In the genomic region with DNA sequence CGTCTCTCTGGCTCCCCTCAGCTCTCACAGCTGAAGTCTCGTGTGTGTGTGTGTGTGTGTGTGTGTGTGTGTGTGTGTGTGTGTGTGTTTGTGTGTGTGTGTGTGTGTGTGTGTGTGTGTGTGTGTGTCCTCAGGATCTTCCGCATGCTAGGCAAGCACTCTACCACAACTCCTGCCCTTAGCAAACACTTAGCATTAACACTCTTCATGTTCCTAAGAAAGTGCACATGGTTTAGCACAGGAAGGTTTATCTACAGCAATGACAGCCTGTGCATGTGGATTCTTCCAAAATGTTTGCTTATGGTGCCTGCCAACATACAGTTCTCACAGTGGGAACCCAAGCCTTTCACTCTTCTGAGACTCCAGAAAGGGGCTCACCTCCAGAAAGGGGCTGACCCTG, we compare ENCODE assay signal across 20 mouse cellular contexts. TPM values are rescaled to one million over a fixed set of nuclear protein-coding genes. Genes with fewer than 3 reads are reported as not detected.
"Had no signal": no experiment of that assay in that cellular context is flagged by ENCODE, and none has a peak within 500 bp of the region (broad histone marks: within the 10 kb centered on the region; RNA-seq: fewer than 3 reads in every experiment).

No protein-coding gene starts in this region.

- H3K27ac ChIP-seq: liver, embryonic 13.5 days; liver, embryonic 15.5 days; lung, embryonic 15.5 days; macrophage; midbrain, embryonic 13.5 days; midbrain, embryonic 15.5 days; neural tube, embryonic 12.5 days; stomach, embryonic 15.5 days; stomach, postnatal 0 days had no signal

- DNase-seq: liver, embryonic 13.5 days; liver, postnatal 0 days; right cerebral cortex, postnatal 14 days; thymus, adult 2 months; thymus, postnatal 25 days; thymus, postnatal 4 days had no signal

- H3K27me3 ChIP-seq: liver, embryonic 13.5 days; liver, embryonic 15.5 days; lung, embryonic 15.5 days; midbrain, embryonic 13.5 days; midbrain, embryonic 15.5 days; neural tube, embryonic 12.5 days; stomach, embryonic 15.5 days had no signal

- H3K4me2 ChIP-seq: liver, embryonic 11.5 days; liver, embryonic 13.5 days; liver, embryonic 15.5 days; lung, embryonic 15.5 days; midbrain, embryonic 11.5 days; midbrain, embryonic 13.5 days; midbrain, embryonic 15.5 days; neural tube, embryonic 12.5 days; stomach, embryonic 15.5 days had no signal

- H3K36me3 ChIP-seq: liver, embryonic 13.5 days; liver, embryonic 15.5 days; lung, embryonic 15.5 days; midbrain, embryonic 13.5 days; midbrain, embryonic 15.5 days; neural tube, embryonic 12.5 days; stomach, embryonic 15.5 days had no signal

- H3K4me3 ChIP-seq: liver, embryonic 13.5 days; liver, embryonic 15.5 days; lung, embryonic 15.5 days; megakaryocyte, embryonic 14.5 days; midbrain, embryonic 13.5 days; midbrain, embryonic 15.5 days; neural tube, embryonic 12.5 days; stomach, embryonic 15.5 days had no signal

- H3K9me3 ChIP-seq: liver, embryonic 15.5 days; lung, embryonic 15.5 days; midbrain, embryonic 13.5 days; midbrain, embryonic 15.5 days; neural tube, embryonic 12.5 days; stomach, embryonic 15.5 days had no signal

- H3K4me1 ChIP-seq: liver, embryonic 15.5 days; midbrain, embryonic 13.5 days; midbrain, embryonic 15.5 days; neural tube, embryonic 12.5 days had no signal

- ATAC-seq: liver, postnatal 0 days; midbrain, embryonic 13.5 days; midbrain, embryonic 15.5 days had no signal

- H3K9ac ChIP-seq: liver, embryonic 13.5 days; liver, embryonic 15.5 days; liver, postnatal 0 days; lung, embryonic 15.5 days; midbrain, embryonic 13.5 days; midbrain, embryonic 15.5 days; neural tube, embryonic 12.5 days; stomach, embryonic 15.5 days had no signal

RNA-seq across cellular contexts. Expression of a gene that starts 49.6 kb away (rescaled TPM):
- total RNA-seq: megakaryocyte progenitor cell, adult 5-6 weeks; monocyte, adult 5-6 weeks; neutrophil, adult 5-6 weeks had no signal
- polyA plus RNA-seq: macrophage had no signal
